Mouse (Mus musculus) midbrain, embryonic 12.5 days (tissue): ENCODE data around the gene Gm7145. TPM values are rescaled to one million over a fixed set of nuclear protein-coding genes. Genes with fewer than 3 reads are reported as not detected.
"Not testable (repeated sequence)": the region's sequence is repeated elsewhere in the genome, so short reads cannot be mapped to it uniquely, and the experiment has no call there.

ENCODE experiments used
- ATAC-seq: fragments of 200-750 bp; cut with Nextera tagmentation; 2 replicates; pipeline ENCODE4 v1.8.0; 2017; ENCODE audit warnings: low read depth, moderate TSS enrichment, moderate library complexity; ENCODE audit not compliant: low FRiP score
- H3K27ac ChIP-seq: fragments of 300-500 bp; sonication (generic); replicated peaks from 2 replicates; pipeline ENCODE4 v1.5.1; 2016; ENCODE audit warnings: mild to moderate bottlenecking
- H3K27me3 ChIP-seq: fragments of 300-500 bp; sonication (generic); 2 replicates; pipeline ENCODE4 v1.6.1; 2016; ENCODE audit warnings: mild to moderate bottlenecking
- H3K36me3 ChIP-seq: fragments of 300-500 bp; sonication (generic); 2 replicates; pipeline ENCODE4 v1.6.1; 2016
- H3K4me1 ChIP-seq: fragments of 300-500 bp; sonication (generic); 2 replicates; pipeline ENCODE4 v1.6.1; 2016
- H3K4me2 ChIP-seq: fragments of 300-500 bp; sonication (generic); replicated peaks from 2 replicates; pipeline ENCODE4 v1.6.1; 2016; ENCODE audit warnings: mild to moderate bottlenecking, moderate library complexity
- H3K4me3 ChIP-seq: fragments of 300-500 bp; sonication (generic); 2 replicates; pipeline ENCODE4 v1.5.1; 2016; ENCODE audit warnings: mild to moderate bottlenecking
- H3K9ac ChIP-seq: fragments of 300-500 bp; sonication (generic); replicated peaks from 2 replicates; pipeline ENCODE4 v1.6.1; 2016; ENCODE audit warnings: mild to moderate bottlenecking, moderate library complexity
- H3K9me3 ChIP-seq: fragments of 300-500 bp; sonication (generic); 2 replicates; pipeline ENCODE4 v1.6.1; 2016; ENCODE audit warnings: mild to moderate bottlenecking
- WGBS: fragments of 180-500 bp; shearing (Covaris S2); methylation state at CpG from one replicate; pipeline ENCODE4 v1.1.7; 2016; 5-methylcytosine and 5-hydroxymethylcytosine counted together
- polyA plus RNA-seq: library from polyadenylated mRNA; unstranded; fragments of >200 nt; fragmentation: Nextera tagmentation; extraction: Ambion mirVana; gene quantifications from 2 replicates; pipeline ENCODE4 v1.2.1, GENCODE M21; 2016

Gm7145 gene
- not detected in 2 replicates for polyA plus RNA-seq

GRCm38 (mm10) chr1:117965639-117966038 is at the start of gene Gm7145:
Gm7145 (plus strand) TSS chr1:117965939.
- Histone ChIP-seq H3K27me3 (no peaks in the 10 kb centered on the region), H3K9me3 (0 out of 2 replicates have a peak, but pooled peaks cover 7% of the 10 kb centered on the region), H3K4me3 (no peak within 1 kb of the TSS), H3K4me1 (no peaks in the 10 kb centered on the region), H3K27ac (no peak within 1 kb of the TSS), H3K4me2 (no peak within 1 kb of the TSS), H3K36me3 (no peaks in the 10 kb centered on the region), H3K9ac (no peak within 1 kb of the TSS)
- 78% methylated on average over 4 of the region's 4 CpGs for WGBS
- no peak for ATAC-seq

- H3K4me2 ChIP-seq, H3K27ac ChIP-seq, ATAC-seq, H3K9me3 ChIP-seq, H3K9ac ChIP-seq, H3K4me1 ChIP-seq, H3K4me3 ChIP-seq, H3K36me3 ChIP-seq, H3K27me3 ChIP-seq: not testable (repeated sequence)
- 53% methylated on average over 1 of the region's 1 CpGs for WGBS
Measured at GRCm38 (mm10) chr1:117927715-117928114, 38.0 kb upstream of the Gm7145 start, which contains the start of gene Gm28168. Gm28168 (plus strand) TSS chr1:117928015.

- H3K4me3 ChIP-seq, H3K9me3 ChIP-seq, H3K27me3 ChIP-seq, H3K36me3 ChIP-seq, H3K9ac ChIP-seq, H3K4me2 ChIP-seq, H3K4me1 ChIP-seq, ATAC-seq, H3K27ac ChIP-seq: not testable (repeated sequence)
Measured at GRCm38 (mm10) chr1:118003876-118004275, 38.1 kb downstream of the Gm7145 start.

GRCm38 (mm10) chr1:118012736-118013135 is 47.0 kb downstream of the Gm7145 start:
- not testable (repeated sequence) for H3K4me3 ChIP-seq, H3K9me3 ChIP-seq, H3K4me2 ChIP-seq, H3K9ac ChIP-seq, H3K36me3 ChIP-seq, H3K4me1 ChIP-seq, H3K27ac ChIP-seq, ATAC-seq, H3K27me3 ChIP-seq
- WGBS: 27% methylated on average over 8 of the region's 8 CpGs

Other genes starting within 250 kb of the Gm7145 start
- not detected in 2 replicates for gene B020011L13Rik, start 184.8 kb upstream of the Gm7145 start, polyA plus RNA-seq
- not detected in 2 replicates for gene Gm28360, start 135.9 kb upstream of the Gm7145 start, polyA plus RNA-seq
- gene Gm28168, start 37.9 kb upstream of the Gm7145 start, polyA plus RNA-seq: not detected in 2 replicates
- 0.38 and 0.48 TPM in 2 replicates for gene Gm29106, start 210.6 kb downstream of the Gm7145 start, polyA plus RNA-seq